Mouse (Mus musculus): ENCODE results near the gene Pik3cg.

GRCm38 (mm10) chr12:32223629-32224028 lies 15.2 kb upstream of the Pik3cg start:
- TF ChIP-seq POLR2A (IDR thresholded peaks at IDR 0.05; ENCODE audit: extremely low read depth, insufficient read depth, low read length), result no peak
- no peak for TF ChIP-seq CTCF (IDR thresholded peaks at IDR 0.05; ENCODE audit: low read depth, low read length)

Data from liver, adult 2 months (tissue).